Mouse (Mus musculus) C2C12 (cell line): ENCODE results near the gene Slc44a5. TPM values are rescaled to one million over a fixed set of nuclear protein-coding genes. Genes with fewer than 3 reads are reported as not detected.

Experiments used
- H3K27me3 ChIP-seq: one replicate; pipeline ENCODE4 v1.6.1; 2011; ENCODE audit not compliant: control insufficient read depth, insufficient read depth, insufficient read length
- H3K36me3 ChIP-seq: one replicate; pipeline ENCODE4 v1.6.1; 2011; ENCODE audit not compliant: control insufficient read depth, insufficient read depth
- H3K4me3 ChIP-seq: one replicate; pipeline ENCODE4 v1.5.1; 2011; ENCODE audit warnings: mild to moderate bottlenecking, control low read depth; ENCODE audit not compliant: poor library complexity, insufficient read depth, severe bottlenecking
- H3K79me2 ChIP-seq: one replicate; pipeline ENCODE4 v1.6.1; 2011; ENCODE audit not compliant: control insufficient read depth, insufficient read depth
- H3K79me3 ChIP-seq: one replicate; pipeline ENCODE4 v1.6.1; 2011; ENCODE audit warnings: low read depth, control low read depth
- H3ac ChIP-seq: one replicate; pipeline ENCODE3; 2011; ENCODE audit warnings: low read depth; ENCODE audit not compliant: control insufficient read depth, insufficient read length
- CEBPB ChIP-seq: IDR thresholded peaks from one replicate; pipeline ENCODE4 v1.6.1; 2011; ENCODE audit warnings: low read depth, mild to moderate bottlenecking, control low read depth, moderate library complexity
- CTCF ChIP-seq: IDR thresholded peaks from one replicate; pipeline ENCODE4 v1.5.1; 2011; ENCODE audit not compliant: control insufficient read depth, insufficient read depth, insufficient read length
- FOSL1 ChIP-seq: IDR thresholded peaks from one replicate; pipeline ENCODE4 v1.8.0; 2011; ENCODE audit warnings: mild to moderate bottlenecking, low read length; ENCODE audit not compliant: poor library complexity, insufficient read depth, severe bottlenecking
- MAX ChIP-seq: IDR thresholded peaks from one replicate; pipeline ENCODE4 v1.6.1; 2011; ENCODE audit warnings: mild to moderate bottlenecking, control low read depth
- MYOD1 ChIP-seq: IDR thresholded peaks from one replicate; pipeline ENCODE4 v1.6.1; 2011; ENCODE audit warnings: low read depth; ENCODE audit not compliant: control insufficient read depth, insufficient read length
- MYOG ChIP-seq: IDR thresholded peaks from one replicate; pipeline ENCODE4 v1.6.1; 2011; ENCODE audit not compliant: control insufficient read depth, insufficient read length; ENCODE audit errors: extremely low read depth
- USF1 ChIP-seq: IDR thresholded peaks from one replicate; pipeline ENCODE4 v1.6.1; 2011; ENCODE audit warnings: low read depth, mild to moderate bottlenecking, control low read depth, moderate library complexity
- polyA plus RNA-seq: library from polyadenylated mRNA; unstranded; fragments of >200 nt; fragmentation: generic; extraction: Trizol; gene quantifications from one replicate; pipeline ENCODE4 v1.2.1, GENCODE M21; 2012; ENCODE audit warnings: missing spikeins

The Slc44a5 gene
- polyA plus RNA-seq, 1 experiment: 0.06 TPM

- no peak overlapping the region for H3ac ChIP-seq
- H3K4me3 ChIP-seq: no peak overlapping the region
- no peaks in the 10 kb centered on the region for H3K79me2 ChIP-seq
- TF ChIP-seq MAX (no peak), MYOD1 (peak; percentile 31)
- no peaks in the 10 kb centered on the region for H3K79me3 ChIP-seq
- no peaks in the 10 kb centered on the region for H3K36me3 ChIP-seq
- no peaks in the 10 kb centered on the region for H3K27me3 ChIP-seq
Observed at GRCm38 (mm10) chr3:154209776-154210430, 236.7 kb downstream of the Slc44a5 start.

GRCm38 (mm10) chr3:154210431-154211055 is 237.3 kb downstream of the Slc44a5 start:
- Histone ChIP-seq H3K79me3 (no peaks in the 10 kb centered on the region), H3K27me3 (no peaks in the 10 kb centered on the region), H3K79me2 (no peaks in the 10 kb centered on the region), H3K4me3 (no peak overlapping the region), H3ac (no peak overlapping the region), H3K36me3 (no peaks in the 10 kb centered on the region)
- no peak for TF ChIP-seq MYOG
- no peak for TF ChIP-seq FOSL1
- TF ChIP-seq CEBPB: no peak
- peak; percentile 46 for TF ChIP-seq MYOD1
- no peak for TF ChIP-seq MAX
- no peak for TF ChIP-seq CTCF
- TF ChIP-seq USF1: peak; percentile 2

GRCm38 (mm10) chr3:154212551-154212950 is 239.3 kb downstream of the Slc44a5 start:
- Histone ChIP-seq H3ac (no peak overlapping the region), H3K4me3 (no peak overlapping the region), H3K27me3 (no peaks in the 10 kb centered on the region), H3K36me3 (no peaks in the 10 kb centered on the region), H3K79me3 (no peaks in the 10 kb centered on the region), H3K79me2 (no peaks in the 10 kb centered on the region)
- TF ChIP-seq MYOD1 (no peak), MYOG (no peak), FOSL1 (no peak), CTCF (no peak), CEBPB (no peak), USF1 (no peak), MAX (no peak)

- TF ChIP-seq CTCF: no peak
- TF ChIP-seq MYOD1: no peak
- TF ChIP-seq FOSL1: no peak
- no peak for TF ChIP-seq CEBPB
- H3K27me3 ChIP-seq: no peaks in the 10 kb centered on the region
- no peaks in the 10 kb centered on the region for H3K79me3 ChIP-seq
- no peak overlapping the region for H3K4me3 ChIP-seq
- no peaks in the 10 kb centered on the region for H3K36me3 ChIP-seq
- no peaks in the 10 kb centered on the region for H3K79me2 ChIP-seq
- no peak overlapping the region for H3ac ChIP-seq
Observed at GRCm38 (mm10) chr3:154215309-154215708, 242.1 kb downstream of the Slc44a5 start.

GRCm38 (mm10) chr3:154215779-154216178 is 242.5 kb downstream of the Slc44a5 start:
- Histone ChIP-seq H3K4me3 (no peak overlapping the region), H3K27me3 (no peaks in the 10 kb centered on the region), H3K79me3 (no peaks in the 10 kb centered on the region), H3ac (no peak overlapping the region), H3K79me2 (no peaks in the 10 kb centered on the region), H3K36me3 (no peaks in the 10 kb centered on the region)
- no peak for TF ChIP-seq USF1
- TF ChIP-seq MYOD1: no peak
- no peak for TF ChIP-seq FOSL1
- no peak for TF ChIP-seq CEBPB
- TF ChIP-seq MAX: no peak
- no peak for TF ChIP-seq CTCF
- TF ChIP-seq MYOG: no peak

GRCm38 (mm10) chr3:154222141-154222591 is 248.9 kb downstream of the Slc44a5 start:
- no peak overlapping the region for H3ac ChIP-seq
- no peaks in the 10 kb centered on the region for H3K36me3 ChIP-seq
- no peaks in the 10 kb centered on the region for H3K79me2 ChIP-seq
- H3K79me3 ChIP-seq: no peaks in the 10 kb centered on the region
- H3K4me3 ChIP-seq: no peak overlapping the region
- no peaks in the 10 kb centered on the region for H3K27me3 ChIP-seq
- TF ChIP-seq MYOD1 (no peak), USF1 (no peak), FOSL1 (no peak), CEBPB (no peak)
